Mouse (Mus musculus): ENCODE data around the gene Arpp21. TPM values are rescaled to one million over a fixed set of nuclear protein-coding genes. Genes with fewer than 3 reads are reported as not detected.

Arpp21 gene
- polyA plus RNA-seq, 2 experiments from 2014 or later: 0.36 TPM; not detected in 1

GRCm38 (mm10) chr9:112230716-112231361 lies 4.9 kb downstream of the Arpp21 start:
- ATAC-seq: no peak

GRCm38 (mm10) chr9:112228470-112228869 lies 7.3 kb downstream of the Arpp21 start:
- no peak for ATAC-seq

GRCm38 (mm10) chr9:112227174-112227573 lies 8.6 kb downstream of the Arpp21 start:
- no peak for ATAC-seq

- ATAC-seq: peak; percentile 62
These were observed 9.2 kb downstream of the Arpp21 start for GRCm38 (mm10) chr9:112226511-112226910.

- ATAC-seq: peak; percentile 69
These were observed 10.7 kb downstream of the Arpp21 start for GRCm38 (mm10) chr9:112225046-112225445.

- no peak for ATAC-seq
These were observed 16.4 kb downstream of the Arpp21 start for GRCm38 (mm10) chr9:112219372-112219771.

- no peak for ATAC-seq
These were observed 17.5 kb downstream of the Arpp21 start for GRCm38 (mm10) chr9:112218237-112218636.

- ATAC-seq: peak; percentile 41
These were observed 18.6 kb downstream of the Arpp21 start for GRCm38 (mm10) chr9:112217161-112217560.

GRCm38 (mm10) chr9:112215030-112215806 lies 20.5 kb downstream of the Arpp21 start:
- no peak for ATAC-seq

GRCm38 (mm10) chr9:112213411-112214255 lies 22.1 kb downstream of the Arpp21 start:
- peak; percentile 63 for ATAC-seq

GRCm38 (mm10) chr9:112209803-112210202 lies 25.9 kb downstream of the Arpp21 start:
- ATAC-seq: no peak

- peak; percentile 86 for ATAC-seq
These were observed 28.0 kb downstream of the Arpp21 start for GRCm38 (mm10) chr9:112207767-112208166.

- ATAC-seq: no peak
These were observed 37.4 kb downstream of the Arpp21 start for GRCm38 (mm10) chr9:112198296-112198695.

GRCm38 (mm10) chr9:112194049-112194448 lies 41.7 kb downstream of the Arpp21 start:
- ATAC-seq: no peak

GRCm38 (mm10) chr9:112189394-112189793 lies 46.3 kb downstream of the Arpp21 start:
- no peak for ATAC-seq

- ATAC-seq: no peak
These were observed 47.3 kb downstream of the Arpp21 start for GRCm38 (mm10) chr9:112188358-112188893.

GRCm38 (mm10) chr9:112187667-112188066 lies 48.1 kb downstream of the Arpp21 start:
- ATAC-seq: no peak

GRCm38 (mm10) chr9:112186336-112187305 lies 49.1 kb downstream of the Arpp21 start:
- ATAC-seq: peak; percentile 89

GRCm38 (mm10) chr9:112185746-112186145 lies 50.0 kb downstream of the Arpp21 start:
- ATAC-seq: peak; percentile 30

- no peak for ATAC-seq
These were observed 53.0 kb downstream of the Arpp21 start for GRCm38 (mm10) chr9:112182738-112183137.

GRCm38 (mm10) chr9:112180006-112180405 lies 55.7 kb downstream of the Arpp21 start:
- ATAC-seq: no peak

GRCm38 (mm10) chr9:112178438-112178837 lies 57.3 kb downstream of the Arpp21 start:
- ATAC-seq: no peak
